Mouse (Mus musculus): ENCODE measurements around the gene Eml1. TPM values are rescaled to one million over a fixed set of nuclear protein-coding genes. Genes with fewer than 3 reads are reported as not detected.

Eml1 gene
- polyA plus RNA-seq (2016; fragmentation: Nextera tagmentation; extraction: Ambion mirVana) = 58.4 and 63.1 TPM in 2 replicates

DNA sequence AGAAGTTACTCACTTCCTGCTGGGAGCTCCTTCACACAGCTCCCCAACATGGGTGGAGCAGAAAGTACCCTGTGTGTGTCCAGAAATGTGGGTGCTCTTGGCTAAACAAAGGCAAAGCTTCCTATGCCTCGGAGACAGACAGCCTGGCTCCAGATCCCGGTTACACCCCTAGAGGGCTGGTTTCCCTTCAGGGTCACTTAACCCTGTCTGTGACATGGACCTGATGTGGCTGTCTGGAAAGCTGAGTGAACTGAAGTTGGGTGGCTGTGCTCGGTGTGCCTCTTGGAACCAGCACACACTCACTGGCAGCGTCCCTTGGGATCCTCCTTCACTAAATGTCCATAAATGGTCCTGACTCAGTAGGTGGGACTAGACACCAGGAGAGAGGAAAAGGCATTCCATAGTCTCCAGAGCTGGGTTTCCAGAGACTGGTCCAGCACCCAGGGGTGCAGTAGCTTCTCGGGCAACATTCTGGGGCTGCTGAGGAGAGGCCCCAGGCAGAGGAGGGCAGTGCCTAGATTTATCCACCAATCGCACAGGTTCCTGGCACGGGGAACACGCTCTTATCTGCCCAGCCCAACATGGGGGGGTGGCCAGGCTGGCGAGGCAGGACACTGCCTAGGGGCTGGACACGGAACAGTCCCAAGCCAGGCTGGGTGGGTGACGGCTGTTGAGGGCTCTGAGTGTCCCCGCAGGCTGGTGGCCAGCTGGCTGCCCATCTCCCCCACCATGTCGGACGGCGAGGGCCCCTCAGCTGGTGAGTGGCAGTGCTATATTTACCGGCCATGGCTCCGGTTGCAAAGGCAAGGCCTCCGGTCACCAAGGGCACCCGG, at the start of gene Eml1:
Gene Eml1 (plus strand): TSS at position 362 of the 833 bp plus-strand sequence.
- H3K27ac ChIP-seq = no peak within 1 kb of the TSS

DNA sequence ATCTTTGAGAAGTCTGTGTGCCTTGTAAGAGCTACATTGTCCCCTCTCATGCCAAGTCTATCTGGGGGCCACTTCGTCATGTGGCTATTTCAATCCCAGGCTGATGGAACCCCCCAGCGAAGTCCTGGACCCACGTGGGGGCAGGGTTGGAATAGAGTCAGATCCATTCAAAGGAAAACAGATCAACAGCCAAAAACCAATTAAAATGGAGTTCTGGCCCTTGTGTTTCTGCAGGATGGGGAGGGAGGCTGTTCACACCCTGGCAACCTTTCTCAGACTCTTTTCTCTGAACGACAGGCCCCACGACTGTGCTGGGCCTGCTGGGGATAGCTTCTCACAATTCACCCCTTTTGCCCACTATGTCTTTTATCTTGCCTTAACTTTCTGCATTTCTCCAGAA, 44.4 kb upstream of the Eml1 start:
- no peak overlapping the region for H3K4me2 ChIP-seq (replicated peaks)
- no peak overlapping the region for H3K27ac ChIP-seq
- H3K36me3 ChIP-seq = no peaks in the 10 kb centered on the region
- no peak for ATAC-seq (ENCODE audit: insufficient number of reproducible peaks, insufficient read depth, low FRiP score, low TSS enrichment)
- no peaks in the 10 kb centered on the region for H3K9me3 ChIP-seq
- H3K4me3 ChIP-seq = no peak overlapping the region
- H3K4me1 ChIP-seq = peaks cover 11% of the 10 kb centered on the region; the same call in 1 of the 2 replicates
- H3K9ac ChIP-seq = no peak overlapping the region
- peaks cover 56% of the 10 kb centered on the region for H3K27me3 ChIP-seq
- WGBS = 57% methylated on average over 5 of the region's 5 CpGs

More for the DNA sequence above, at the start of gene Eml1:
- H3K4me3 ChIP-seq = no peak within 1 kb of the TSS
- H3K36me3 ChIP-seq = no peaks in the 10 kb centered on the region
- H3K27me3 ChIP-seq = no peaks in the 10 kb centered on the region
- H3K4me1 ChIP-seq = 0 out of 2 replicates have a peak, but pooled peaks cover 12% of the 10 kb centered on the region
- no peaks in the 10 kb centered on the region for H3K9me3 ChIP-seq
- H3K4me2 ChIP-seq (replicated peaks) = no peak within 1 kb of the TSS
- 0 out of 2 replicates have a peak, but pooled peaks have one; percentile 19 for ATAC-seq (ENCODE audit: insufficient number of reproducible peaks, insufficient read depth, low FRiP score, low TSS enrichment)
- WGBS = 71% methylated on average over 19 of the region's 19 CpGs
- H3K9ac ChIP-seq = peak within 1 kb of the TSS; percentile 7; the same call in 1 of the 2 replicates

DNA sequence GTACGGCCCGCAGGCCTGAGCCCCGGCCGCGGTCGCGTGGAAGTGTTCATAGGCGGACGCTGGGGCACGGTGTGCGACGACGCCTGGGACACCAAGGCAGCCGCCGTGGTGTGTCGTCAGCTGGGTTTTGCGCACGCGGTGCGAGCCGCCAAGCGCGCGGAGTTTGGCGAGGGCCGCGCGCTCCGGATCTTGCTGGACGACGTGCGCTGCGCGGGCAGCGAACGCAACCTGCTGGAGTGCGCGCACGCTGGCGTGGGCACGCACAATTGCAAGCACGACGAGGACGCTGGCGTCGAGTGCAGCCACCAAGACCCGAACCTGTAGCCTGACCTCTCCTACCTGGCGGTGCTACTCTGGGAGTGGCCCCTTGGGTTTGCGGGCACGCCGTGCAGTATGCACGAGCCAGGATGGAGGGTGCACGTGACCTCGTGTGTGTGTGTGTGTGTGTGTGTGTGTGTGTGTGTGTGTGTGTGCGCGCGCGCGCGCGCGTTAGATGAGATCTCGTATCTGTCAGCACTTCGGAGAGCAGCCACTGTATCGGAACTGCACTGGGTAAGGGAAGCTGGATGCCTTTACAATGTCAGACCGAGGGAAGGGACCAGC, 42.8 kb upstream of the Eml1 start:
- Histone ChIP-seq H3K27me3 (peaks cover 54% of the 10 kb centered on the region), H3K4me1 (peaks cover 11% of the 10 kb centered on the region; the same call in 1 of the 2 replicates), H3K9me3 (no peaks in the 10 kb centered on the region), H3K4me2 (replicated peaks) (peak overlapping the region; percentile 78), H3K9ac (peak overlapping the region; percentile 48), H3K4me3 (peak overlapping the region; percentile 44), H3K36me3 (no peaks in the 10 kb centered on the region), H3K27ac (no peak overlapping the region)
- WGBS = 1% methylated on average over 66 of the region's 66 CpGs
- no peak for ATAC-seq (ENCODE audit: insufficient number of reproducible peaks, insufficient read depth, low FRiP score, low TSS enrichment)

DNA sequence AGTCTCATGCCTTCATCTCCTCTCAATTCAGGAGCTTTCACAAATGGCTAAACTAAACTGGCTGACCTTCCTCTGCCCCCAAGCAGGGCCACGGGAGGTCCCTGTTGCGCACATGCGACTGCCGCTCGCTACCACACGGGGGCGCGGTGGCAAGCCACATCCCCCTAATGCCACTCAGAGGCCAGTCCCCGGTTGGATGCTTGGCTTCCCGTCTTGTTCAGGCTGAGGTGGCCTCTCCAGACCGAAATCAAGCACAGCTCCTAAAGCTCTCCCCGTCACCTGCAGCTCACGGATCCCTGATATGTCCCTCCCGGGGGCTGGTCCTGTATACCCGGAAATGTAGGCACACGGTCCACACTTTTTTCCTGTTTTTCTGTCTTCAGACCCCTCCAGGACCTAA, 37.7 kb upstream of the Eml1 start:
- Histone ChIP-seq H3K4me3 (peak overlapping the region; percentile 67), H3K9me3 (no peaks in the 10 kb centered on the region), H3K4me1 (peaks cover 15% of the 10 kb centered on the region), H3K4me2 (replicated peaks) (peak overlapping the region; percentile 100), H3K36me3 (no peaks in the 10 kb centered on the region), H3K27ac (no peak overlapping the region), H3K27me3 (peaks cover 50% of the 10 kb centered on the region), H3K9ac (no peak overlapping the region)
- WGBS = under 1% methylated on average over 16 of the region's 16 CpGs
- peak; percentile 29; the same call in 1 of the 2 replicates for ATAC-seq (ENCODE audit: insufficient number of reproducible peaks, insufficient read depth, low FRiP score, low TSS enrichment)

DNA sequence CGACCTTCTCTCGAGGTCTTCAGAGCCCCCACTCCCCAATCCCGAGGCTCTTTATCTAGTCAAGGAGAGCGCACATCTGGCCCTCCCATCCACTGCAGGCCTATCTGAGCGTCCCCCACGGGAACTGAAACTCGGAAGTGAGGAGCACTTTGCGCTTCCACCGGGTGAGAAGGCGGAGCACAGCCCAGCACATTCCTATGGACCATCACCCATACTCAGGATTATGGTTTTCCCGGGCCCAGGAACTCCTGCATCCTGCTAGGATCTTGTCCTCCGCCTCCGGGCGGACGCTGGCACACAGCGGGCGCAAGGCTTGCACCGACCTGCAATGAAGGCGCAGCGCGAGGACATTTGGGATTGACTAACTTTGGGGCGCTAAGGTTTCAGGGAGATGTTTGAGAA, 37.3 kb upstream of the Eml1 start:
- H3K36me3 ChIP-seq = no peaks in the 10 kb centered on the region
- WGBS = 2% methylated on average over 22 of the region's 22 CpGs
- H3K4me1 ChIP-seq = peaks cover 11% of the 10 kb centered on the region
- H3K4me3 ChIP-seq = peak overlapping the region; percentile 67
- 0 out of 2 replicates have a peak overlapping the region, but pooled peaks have one; percentile 36 for H3K27ac ChIP-seq
- no peaks in the 10 kb centered on the region for H3K9me3 ChIP-seq
- peak; percentile 3 for ATAC-seq (ENCODE audit: insufficient number of reproducible peaks, insufficient read depth, low FRiP score, low TSS enrichment)
- H3K27me3 ChIP-seq = peaks cover 45% of the 10 kb centered on the region
- no peak overlapping the region for H3K9ac ChIP-seq
- H3K4me2 ChIP-seq (replicated peaks) = peak overlapping the region; percentile 100

DNA sequence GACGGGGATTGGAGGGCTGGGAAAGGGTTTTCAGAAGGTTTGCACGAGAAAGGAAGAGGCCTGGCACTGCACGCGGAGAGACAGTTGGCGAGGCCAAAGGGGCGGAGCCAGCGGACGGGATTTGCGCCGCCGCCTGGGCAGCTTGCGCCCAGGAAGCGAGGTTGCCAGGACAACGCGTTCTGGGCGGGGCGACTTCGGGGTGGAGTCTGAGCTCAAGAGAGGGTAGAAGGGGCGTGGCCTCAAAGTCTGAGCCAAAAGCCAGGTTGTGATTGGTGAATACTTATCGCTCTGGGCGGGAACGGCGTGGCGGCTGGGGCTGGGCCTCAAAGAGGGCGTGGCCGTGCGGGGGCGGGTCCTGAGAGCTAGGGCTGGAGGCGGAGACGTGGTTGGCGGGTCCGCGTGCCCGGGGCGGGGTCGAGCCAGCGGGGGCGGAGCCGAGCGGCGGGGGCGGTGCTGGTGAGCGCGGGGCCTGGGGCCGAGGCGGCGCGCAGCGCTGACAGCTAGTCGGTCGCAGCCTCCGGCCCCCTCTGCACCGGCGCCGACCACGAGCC, 36.8 kb upstream of the Eml1 start, which contains the start of gene Cyp46a1:
Gene Cyp46a1 (plus strand): TSS at position 487 of the 551 bp plus-strand sequence.
- Histone ChIP-seq H3K4me3 (peak within 1 kb of the TSS; percentile 67), H3K9ac (peak within 1 kb of the TSS; percentile 56), H3K27ac (0 out of 2 replicates have a peak within 1 kb of the TSS, but pooled peaks have one; percentile 36), H3K36me3 (no peaks in the 10 kb centered on the region), H3K4me1 (peaks cover 11% of the 10 kb centered on the region; the same call in 1 of the 2 replicates), H3K9me3 (no peaks in the 10 kb centered on the region), H3K27me3 (peaks cover 41% of the 10 kb centered on the region), H3K4me2 (replicated peaks) (peak within 1 kb of the TSS; percentile 100)
- 1% methylated on average over 39 of the region's 56 CpGs for WGBS
- peak; percentile 86 for ATAC-seq (ENCODE audit: insufficient number of reproducible peaks, insufficient read depth, low FRiP score, low TSS enrichment)

DNA sequence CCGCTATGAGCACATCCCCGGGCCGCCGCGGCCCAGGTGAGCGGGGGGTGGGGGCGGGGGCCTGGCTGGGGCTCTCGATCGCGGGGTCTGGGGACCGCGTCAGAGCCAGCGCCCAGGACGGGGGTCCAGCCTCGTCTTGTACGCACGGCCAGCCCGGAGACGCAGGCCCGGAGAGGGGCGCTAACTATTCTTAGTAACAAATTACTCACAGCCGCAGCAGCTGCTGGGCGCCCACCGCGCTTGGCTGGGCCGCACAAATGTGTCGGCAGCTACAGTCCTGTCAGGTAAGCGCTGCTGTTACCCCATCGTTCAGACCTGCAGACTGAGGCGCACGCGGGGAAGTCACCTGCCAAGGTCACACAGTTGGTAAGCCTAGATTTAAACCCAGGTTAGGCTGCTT, 36.2 kb upstream of the Eml1 start:
- H3K4me1 ChIP-seq = peaks cover 11% of the 10 kb centered on the region; the same call in 1 of the 2 replicates

DNA sequence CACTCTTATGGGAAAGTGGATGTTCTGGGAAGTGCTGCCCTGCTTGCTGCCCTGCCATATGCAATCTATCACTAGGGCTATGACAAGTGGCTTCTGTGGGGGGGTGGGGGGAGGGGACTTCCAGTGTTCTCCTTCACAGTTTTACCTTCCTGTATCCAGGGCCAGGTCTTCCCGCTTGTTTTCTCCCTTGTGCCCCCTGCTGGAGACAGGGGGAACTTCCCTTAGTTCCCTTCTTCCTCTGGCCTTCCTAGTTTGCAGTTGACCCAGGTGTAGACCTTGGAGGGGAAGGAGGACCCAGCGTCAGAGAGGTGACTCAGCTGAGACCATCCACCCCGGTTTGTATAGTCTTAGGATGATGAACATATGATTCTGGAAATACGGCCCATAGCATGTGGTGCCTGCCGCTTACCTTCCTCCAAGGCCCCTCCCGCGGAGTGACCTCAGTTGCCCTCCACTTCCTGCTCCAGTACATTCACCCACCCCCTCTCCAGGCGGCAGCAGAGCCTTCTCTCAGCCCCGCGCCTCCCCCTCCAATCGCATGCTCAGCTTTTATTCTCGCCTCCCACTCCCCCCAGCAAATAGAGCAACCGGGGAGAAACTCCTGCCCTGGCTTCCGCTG, 32.1 kb upstream of the Eml1 start:
- no peaks in the 10 kb centered on the region for H3K9me3 ChIP-seq
- H3K36me3 ChIP-seq = no peaks in the 10 kb centered on the region
- H3K4me1 ChIP-seq = 0 out of 2 replicates have a peak, but pooled peaks cover 7% of the 10 kb centered on the region
- 18% methylated on average over 14 of the region's 14 CpGs for WGBS
- H3K27me3 ChIP-seq = peaks cover 23% of the 10 kb centered on the region
- ATAC-seq (ENCODE audit: insufficient number of reproducible peaks, insufficient read depth, low FRiP score, low TSS enrichment) = no peak
- no peak overlapping the region for H3K4me3 ChIP-seq
- no peak overlapping the region for H3K4me2 ChIP-seq (replicated peaks)
- H3K27ac ChIP-seq = no peak overlapping the region
- no peak overlapping the region for H3K9ac ChIP-seq

More for the DNA sequence above, 36.2 kb upstream of the Eml1 start:
- WGBS = under 1% methylated on average over 32 of the region's 32 CpGs
- H3K36me3 ChIP-seq = no peaks in the 10 kb centered on the region
- peaks cover 35% of the 10 kb centered on the region for H3K27me3 ChIP-seq
- peak overlapping the region; percentile 67 for H3K4me3 ChIP-seq
- peak overlapping the region; percentile 100 for H3K4me2 ChIP-seq (replicated peaks)
- H3K9me3 ChIP-seq = no peaks in the 10 kb centered on the region
- ATAC-seq (ENCODE audit: insufficient number of reproducible peaks, insufficient read depth, low FRiP score, low TSS enrichment) = peak; percentile 17; the same call in 1 of the 2 replicates
- H3K27ac ChIP-seq = 0 out of 2 replicates have a peak overlapping the region, but pooled peaks have one; percentile 36
- H3K9ac ChIP-seq = peak overlapping the region; percentile 56

DNA sequence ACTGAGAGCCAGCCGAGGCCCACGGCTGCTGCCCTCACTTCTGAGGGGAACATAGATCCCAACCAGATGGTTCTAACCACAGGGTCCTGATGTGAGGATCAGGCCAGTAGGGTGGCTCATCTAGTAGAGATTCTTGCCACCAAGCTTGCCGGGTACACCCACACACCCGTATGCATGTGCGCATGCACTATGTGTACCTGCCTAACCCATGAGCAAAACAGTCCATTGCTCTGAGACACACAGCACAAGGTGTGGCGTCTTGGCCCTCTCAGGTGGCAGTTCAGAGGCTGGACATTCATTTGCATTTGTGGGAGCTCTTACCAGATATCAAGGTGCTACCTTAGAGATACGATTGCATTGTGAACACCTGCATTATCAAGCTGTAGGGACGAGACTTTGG, 22.6 kb upstream of the Eml1 start:
- H3K27ac ChIP-seq = no peak overlapping the region
- no peak overlapping the region for H3K9ac ChIP-seq
- 82% methylated on average over 8 of the region's 8 CpGs for WGBS
- no peaks in the 10 kb centered on the region for H3K9me3 ChIP-seq
- H3K36me3 ChIP-seq = no peaks in the 10 kb centered on the region
- H3K4me1 ChIP-seq = peaks cover 9% of the 10 kb centered on the region
- H3K4me3 ChIP-seq = no peak overlapping the region
- H3K27me3 ChIP-seq = peaks cover 26% of the 10 kb centered on the region
- ATAC-seq (ENCODE audit: insufficient number of reproducible peaks, insufficient read depth, low FRiP score, low TSS enrichment) = no peak
- H3K4me2 ChIP-seq (replicated peaks) = no peak overlapping the region

DNA sequence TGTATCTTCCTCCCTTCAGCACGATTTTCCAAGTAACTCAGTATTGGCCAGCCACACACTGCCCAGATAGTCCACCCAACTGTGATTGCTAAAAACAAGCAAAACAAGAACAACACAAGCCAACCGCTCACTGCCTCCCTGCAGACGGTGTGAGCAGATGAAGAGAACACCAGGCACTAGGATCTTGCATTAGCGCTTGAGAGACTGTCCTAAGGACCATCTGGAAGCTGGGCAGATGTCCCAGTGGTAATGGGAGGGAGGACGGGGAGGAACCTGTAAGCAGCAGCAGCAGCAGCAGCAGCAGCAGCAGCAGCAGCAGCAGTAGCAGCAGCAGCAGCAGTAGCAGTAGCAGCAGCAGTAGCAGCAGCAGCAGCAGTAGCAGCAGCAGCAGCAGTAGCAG, 21.7 kb upstream of the Eml1 start:
- H3K9me3 ChIP-seq = no peaks in the 10 kb centered on the region
- no peak overlapping the region for H3K4me2 ChIP-seq (replicated peaks)
- no peak for ATAC-seq (ENCODE audit: insufficient number of reproducible peaks, insufficient read depth, low FRiP score, low TSS enrichment)
- H3K4me3 ChIP-seq = no peak overlapping the region
- H3K9ac ChIP-seq = no peak overlapping the region
- no peaks in the 10 kb centered on the region for H3K36me3 ChIP-seq
- no peak overlapping the region for H3K27ac ChIP-seq
- H3K4me1 ChIP-seq = peaks cover 9% of the 10 kb centered on the region
- H3K27me3 ChIP-seq = peaks cover 35% of the 10 kb centered on the region
- 70% methylated on average over 5 of the region's 5 CpGs for WGBS

DNA sequence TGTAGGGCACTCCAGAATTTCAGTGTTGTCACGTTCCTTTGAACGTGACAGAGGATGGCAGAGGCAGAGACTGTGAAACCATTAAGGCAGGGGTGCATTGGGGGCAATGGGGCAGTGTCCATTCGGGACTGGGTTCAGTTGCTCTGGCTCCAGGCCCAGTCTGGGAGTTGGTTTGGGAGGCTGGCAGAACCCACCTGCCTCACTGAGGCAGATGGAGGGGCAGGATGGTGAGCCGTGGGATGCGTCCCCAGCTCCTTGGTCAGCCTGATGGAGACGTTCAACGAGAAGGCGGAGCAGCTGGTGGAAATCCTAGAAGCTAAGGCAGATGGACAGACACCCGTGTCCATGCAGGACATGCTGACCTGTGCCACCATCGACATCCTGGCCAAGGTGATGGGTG, 19.8 kb upstream of the Eml1 start:
- Histone ChIP-seq H3K9me3 (no peaks in the 10 kb centered on the region), H3K27me3 (peaks cover 41% of the 10 kb centered on the region), H3K4me1 (peaks cover 9% of the 10 kb centered on the region), H3K4me2 (replicated peaks) (no peak overlapping the region), H3K27ac (no peak overlapping the region), H3K4me3 (no peak overlapping the region), H3K36me3 (no peaks in the 10 kb centered on the region), H3K9ac (no peak overlapping the region)
- 80% methylated on average over 10 of the region's 10 CpGs for WGBS
- no peak for ATAC-seq (ENCODE audit: insufficient number of reproducible peaks, insufficient read depth, low FRiP score, low TSS enrichment)
